Mouse (Mus musculus) erythroblast, embryonic 14.5 days (primary cell): ENCODE results near the gene Cenpp.
"Not testable (repeated sequence)": the region's sequence is repeated elsewhere in the genome, so short reads cannot be mapped to it uniquely, and the experiment has no call there.

Experiments used
- GATA1 ChIP-seq: IDR thresholded peaks from 2 replicates; pipeline ENCODE4 v1.6.1; 2012; ENCODE audit warnings: low read length, inconsistent platforms, mixed read lengths
- TAL1 ChIP-seq: IDR thresholded peaks from 3 replicates; pipeline ENCODE4 v1.6.1; 2012; ENCODE audit warnings: low read length, inconsistent platforms, mixed read lengths

DNA sequence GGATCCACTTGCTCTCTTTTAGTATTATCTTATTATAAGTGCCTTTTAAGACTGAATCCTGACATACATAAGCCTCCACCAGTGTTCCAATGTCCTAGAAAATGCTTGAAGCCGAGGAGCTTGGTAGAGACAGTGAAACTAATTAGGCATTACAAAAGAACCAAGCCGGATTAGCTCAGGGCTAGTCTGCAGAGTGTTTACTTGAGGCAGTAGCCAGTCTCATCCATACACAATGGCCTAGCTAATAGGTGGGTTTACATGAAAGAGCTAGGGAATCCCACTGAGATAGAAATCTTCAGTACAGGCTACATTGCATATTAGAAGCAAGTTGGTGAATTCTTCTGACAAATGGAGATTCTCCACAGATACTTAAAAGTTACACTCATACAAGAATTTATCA, 50.0 kb downstream of the Cenpp start:
- not testable (repeated sequence) for TF ChIP-seq GATA1, TAL1
